Mouse (Mus musculus) midbrain, embryonic 13.5 days (tissue): Measurements from ENCODE around the gene Vgll3. TPM values are rescaled to one million over a fixed set of nuclear protein-coding genes. Genes with fewer than 3 reads are reported as not detected.
A peak's percentile ranks its signal among the peaks of the same experiment; 100 is the strongest.

Experiments used
- ATAC-seq: fragments of 200-750 bp; cut with Nextera tagmentation; 2 replicates; pipeline ENCODE4 v1.8.0; 2017; ENCODE audit warnings: mild to moderate bottlenecking, moderate TSS enrichment, moderate library complexity
- H3K27ac ChIP-seq: fragments of 300-500 bp; sonication (generic); 2 replicates; pipeline ENCODE4 v1.5.1; 2015; ENCODE audit warnings: inconsistent platforms, mild to moderate bottlenecking, moderate library complexity
- H3K27me3 ChIP-seq: fragments of 300-500 bp; sonication (generic); 2 replicates; pipeline ENCODE4 v1.6.1; 2015; ENCODE audit warnings: mild to moderate bottlenecking, inconsistent platforms
- H3K36me3 ChIP-seq: fragments of 300-500 bp; sonication (generic); 2 replicates; pipeline ENCODE4 v1.6.1; 2015; ENCODE audit warnings: mild to moderate bottlenecking, inconsistent platforms
- H3K4me1 ChIP-seq: fragments of 300-500 bp; sonication (generic); replicated peaks from 2 replicates; pipeline ENCODE4 v1.6.1; 2015; ENCODE audit warnings: inconsistent platforms
- H3K4me2 ChIP-seq: fragments of 300-500 bp; sonication (generic); replicated peaks from 2 replicates; pipeline ENCODE4 v1.6.1; 2015; ENCODE audit warnings: moderate library complexity, mild to moderate bottlenecking, inconsistent platforms
- H3K4me3 ChIP-seq: fragments of 300-500 bp; sonication (generic); replicated peaks from 2 replicates; pipeline ENCODE4 v1.5.1; 2015; ENCODE audit warnings: mild to moderate bottlenecking, inconsistent platforms
- H3K9ac ChIP-seq: fragments of 300-500 bp; sonication (generic); replicated peaks from 2 replicates; pipeline ENCODE4 v1.6.1; 2015; ENCODE audit warnings: mild to moderate bottlenecking, inconsistent platforms
- H3K9me3 ChIP-seq: fragments of 300-500 bp; sonication (generic); 2 replicates; pipeline ENCODE4 v1.6.1; 2016; ENCODE audit warnings: mild to moderate bottlenecking, inconsistent platforms
- WGBS: fragments of 180-500 bp; shearing (Covaris S2); methylation state at CpG from one replicate; pipeline ENCODE4 v1.1.7; 2015; 5-methylcytosine and 5-hydroxymethylcytosine counted together
- polyA plus RNA-seq: library from polyadenylated mRNA; unstranded; fragments of >200 nt; fragmentation: Nextera tagmentation; extraction: Ambion mirVana; gene quantifications from 2 replicates; pipeline ENCODE4 v1.2.1, GENCODE M21; 2015

Gene Vgll3
- polyA plus RNA-seq: 0.88 and 1.7 TPM in 2 replicates

DNA sequence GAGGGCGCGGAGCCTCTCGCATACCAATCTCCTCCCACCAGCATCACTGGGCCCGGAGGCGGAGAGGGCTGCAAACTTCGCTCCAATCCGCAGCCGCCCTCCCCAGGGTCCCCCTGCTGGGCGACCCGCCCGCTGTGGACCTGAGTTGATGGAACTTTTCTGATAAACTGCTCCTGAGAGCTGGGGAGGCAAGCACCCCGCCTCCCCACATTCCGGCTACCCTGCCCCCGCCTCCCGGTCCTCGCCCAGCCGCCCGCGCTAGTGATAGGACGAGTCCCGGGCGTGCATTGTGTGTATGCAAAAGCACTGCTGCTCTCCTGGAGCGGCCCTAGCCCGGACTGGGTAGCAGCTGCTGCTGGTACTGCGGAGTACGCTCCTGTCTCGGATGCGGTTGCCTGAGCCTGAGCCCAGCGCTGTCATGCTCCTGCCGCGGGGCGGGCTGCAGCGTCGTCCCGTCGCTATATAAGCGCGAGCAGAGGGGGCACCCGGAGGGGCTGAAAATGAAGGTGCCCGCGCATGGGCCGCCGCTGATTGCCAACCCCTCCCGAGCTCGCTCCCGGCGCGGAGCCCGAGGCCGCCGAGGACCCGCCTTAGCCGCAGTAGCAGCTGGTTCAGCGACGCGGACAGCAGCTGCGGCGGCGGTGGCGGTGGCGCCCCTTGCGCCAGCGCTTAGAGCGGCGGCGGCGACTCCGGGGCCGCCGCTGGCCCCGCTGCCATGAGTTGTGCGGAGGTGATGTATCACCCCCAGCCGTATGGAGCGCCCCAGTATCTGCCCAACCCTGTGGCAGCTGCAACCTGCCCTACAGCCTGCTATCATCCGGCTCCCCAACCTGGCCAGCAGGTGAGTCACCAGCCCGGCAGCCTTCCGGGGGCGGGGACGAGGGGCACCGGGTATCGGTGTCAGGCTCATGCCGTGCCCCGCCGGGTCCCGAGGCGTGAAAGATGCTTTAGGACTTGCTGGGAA lies at the start of gene Vgll3:
Vgll3 (plus strand) TSS at position 340 of the 964 bp plus-strand sequence.
- peak within 1 kb of the TSS; percentile 70 for H3K4me3 ChIP-seq
- H3K27me3 ChIP-seq: peaks cover 17% of the 10 kb centered on the region; the same call in 1 of the 2 replicates
- H3K4me2 ChIP-seq: peak within 1 kb of the TSS; percentile 97
- no peaks in the 10 kb centered on the region for H3K9me3 ChIP-seq
- under 1% methylated on average over 86 of the region's 86 CpGs for WGBS
- no peaks in the 10 kb centered on the region for H3K36me3 ChIP-seq
- H3K9ac ChIP-seq: peak within 1 kb of the TSS; percentile 75
- peak within 1 kb of the TSS; percentile 79 for H3K27ac ChIP-seq
- H3K4me1 ChIP-seq: peaks cover 10% of the 10 kb centered on the region
- peak; percentile 100 for ATAC-seq

DNA sequence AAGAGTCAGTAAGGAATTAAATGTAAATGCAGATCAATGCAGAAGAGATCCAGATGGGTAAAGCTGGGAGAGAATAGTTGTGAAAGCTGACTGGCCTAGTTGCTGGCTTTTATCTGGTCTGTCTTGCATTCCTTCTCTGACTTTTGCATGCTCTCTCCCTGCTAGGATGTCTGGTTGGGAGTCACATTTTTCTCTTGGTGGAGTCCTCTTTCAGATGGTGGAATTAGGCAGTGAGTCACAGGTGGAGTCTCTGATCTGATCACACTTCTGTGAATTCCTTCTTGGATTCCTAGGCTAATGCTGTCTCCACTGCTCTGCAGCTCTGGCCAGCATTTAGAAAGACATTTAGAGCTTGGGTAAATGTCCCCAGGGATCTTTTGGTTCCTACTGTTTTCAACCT lies 49.1 kb upstream of the Vgll3 start:
- Histone ChIP-seq H3K9me3 (no peaks in the 10 kb centered on the region), H3K36me3 (no peaks in the 10 kb centered on the region), H3K27me3 (no peaks in the 10 kb centered on the region), H3K4me3 (no peak overlapping the region), H3K4me1 (no peaks in the 10 kb centered on the region), H3K4me2 (no peak overlapping the region), H3K27ac (no peak overlapping the region), H3K9ac (no peak overlapping the region)
- ATAC-seq: no peak

DNA sequence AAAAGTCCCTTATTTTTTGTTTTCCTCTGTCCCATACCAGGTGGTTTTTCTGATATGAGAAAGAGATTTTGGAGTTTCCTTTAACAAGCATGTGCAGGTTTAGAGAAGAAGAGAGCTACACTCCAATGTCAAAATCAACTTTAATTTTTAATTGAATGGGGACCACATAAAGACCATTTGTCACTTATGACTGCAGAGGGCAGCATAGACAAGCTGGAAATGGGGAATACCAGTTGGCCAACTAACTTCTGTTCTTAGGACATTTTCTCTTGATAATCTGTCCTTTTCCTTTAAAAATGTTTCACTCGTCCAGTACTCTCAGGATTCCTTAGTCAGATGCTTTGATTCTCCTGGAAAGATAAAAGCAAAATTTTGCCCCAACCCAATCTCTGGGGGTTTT lies 29.1 kb upstream of the Vgll3 start:
- WGBS: 64% methylated on average over 1 of the region's 1 CpGs
- Histone ChIP-seq H3K27me3 (no peaks in the 10 kb centered on the region), H3K4me1 (no peaks in the 10 kb centered on the region), H3K9me3 (no peaks in the 10 kb centered on the region), H3K9ac (no peak overlapping the region), H3K36me3 (no peaks in the 10 kb centered on the region), H3K4me2 (no peak overlapping the region), H3K4me3 (no peak overlapping the region), H3K27ac (no peak overlapping the region)
- no peak for ATAC-seq

DNA sequence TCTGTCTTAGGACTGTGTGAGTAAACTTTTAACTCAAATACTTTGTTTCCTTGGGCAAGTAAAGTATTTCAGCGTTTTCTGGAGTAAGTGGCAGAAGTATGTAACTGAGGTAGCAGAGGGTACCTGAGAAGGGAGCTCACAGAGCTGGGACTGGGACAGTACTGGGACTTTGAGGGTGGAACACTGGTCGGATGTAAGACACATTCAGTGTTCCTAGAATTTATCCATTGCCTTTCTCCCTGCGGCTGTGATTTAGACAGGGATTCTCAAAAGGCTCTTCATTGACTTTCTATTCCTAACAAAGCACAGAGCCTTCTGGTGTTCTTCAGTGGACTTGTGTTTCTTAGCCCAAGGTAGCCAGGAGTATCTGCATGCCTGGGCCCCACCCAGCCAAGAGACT lies 1.0 kb downstream of the Vgll3 start:
- H3K9me3 ChIP-seq: no peaks in the 10 kb centered on the region
- peaks cover 10% of the 10 kb centered on the region for H3K4me1 ChIP-seq
- H3K9ac ChIP-seq: no peak overlapping the region
- ATAC-seq: no peak
- no peaks in the 10 kb centered on the region for H3K36me3 ChIP-seq
- H3K4me2 ChIP-seq: peak overlapping the region; percentile 97
- no peak overlapping the region for H3K27ac ChIP-seq
- H3K27me3 ChIP-seq: peaks cover 17% of the 10 kb centered on the region; the same call in 1 of the 2 replicates
- 27% methylated on average over 3 of the region's 3 CpGs for WGBS
- peak overlapping the region; percentile 70 for H3K4me3 ChIP-seq

DNA sequence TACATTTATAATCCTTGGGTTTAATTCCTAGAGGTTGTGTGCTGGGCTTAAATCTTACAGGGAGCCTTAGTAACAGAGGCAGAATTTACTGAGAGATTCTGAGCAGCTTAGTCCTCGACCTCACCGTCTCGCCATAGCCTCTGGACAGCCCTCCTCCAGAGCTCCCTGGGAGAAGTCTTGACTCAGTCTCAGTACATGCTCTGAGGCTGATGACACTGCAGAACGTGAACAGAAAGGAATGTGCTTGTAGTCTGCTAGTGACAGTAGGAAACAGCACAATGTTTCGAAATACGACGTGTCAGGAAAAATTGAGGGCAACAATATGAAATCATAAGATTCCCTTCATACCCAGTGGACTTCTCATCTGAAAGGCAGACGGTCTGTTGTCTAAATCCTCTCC lies 3.7 kb downstream of the Vgll3 start:
- H3K36me3 ChIP-seq: no peaks in the 10 kb centered on the region
- H3K4me2 ChIP-seq: no peak overlapping the region
- peaks cover 10% of the 10 kb centered on the region for H3K4me1 ChIP-seq
- no peaks in the 10 kb centered on the region for H3K9me3 ChIP-seq
- peaks cover 12% of the 10 kb centered on the region; the same call in 1 of the 2 replicates for H3K27me3 ChIP-seq
- no peak overlapping the region for H3K27ac ChIP-seq
- WGBS: 62% methylated on average over 8 of the region's 8 CpGs
- no peak overlapping the region for H3K4me3 ChIP-seq
- H3K9ac ChIP-seq: no peak overlapping the region
- ATAC-seq: no peak

DNA sequence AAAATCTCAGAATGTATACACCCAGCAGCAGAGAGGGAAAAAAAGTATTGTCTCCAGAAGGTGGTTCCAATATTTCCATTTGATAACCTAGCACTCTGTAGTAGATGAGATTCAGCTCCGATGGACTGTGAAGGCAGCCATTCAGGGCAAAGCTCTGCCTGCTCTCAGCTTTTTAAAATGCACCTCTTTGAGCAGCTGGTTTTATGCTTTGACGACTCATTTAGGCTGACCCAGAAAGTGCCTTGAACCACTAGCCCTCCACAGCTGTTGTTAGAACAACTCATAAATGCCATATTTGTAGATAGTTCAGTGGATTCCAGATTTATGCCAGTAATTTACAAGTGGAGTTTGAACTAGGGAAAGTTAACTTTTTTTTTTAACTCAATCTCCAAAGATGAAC lies 5.7 kb downstream of the Vgll3 start:
- H3K9ac ChIP-seq: no peak overlapping the region
- no peak for ATAC-seq
- no peak overlapping the region for H3K4me2 ChIP-seq
- H3K4me1 ChIP-seq: peaks cover 3% of the 10 kb centered on the region
- H3K27ac ChIP-seq: no peak overlapping the region
- H3K9me3 ChIP-seq: no peaks in the 10 kb centered on the region
- H3K4me3 ChIP-seq: no peak overlapping the region
- peaks cover 9% of the 10 kb centered on the region; the same call in 1 of the 2 replicates for H3K27me3 ChIP-seq
- 36% methylated on average over 2 of the region's 2 CpGs for WGBS
- H3K36me3 ChIP-seq: no peaks in the 10 kb centered on the region

DNA sequence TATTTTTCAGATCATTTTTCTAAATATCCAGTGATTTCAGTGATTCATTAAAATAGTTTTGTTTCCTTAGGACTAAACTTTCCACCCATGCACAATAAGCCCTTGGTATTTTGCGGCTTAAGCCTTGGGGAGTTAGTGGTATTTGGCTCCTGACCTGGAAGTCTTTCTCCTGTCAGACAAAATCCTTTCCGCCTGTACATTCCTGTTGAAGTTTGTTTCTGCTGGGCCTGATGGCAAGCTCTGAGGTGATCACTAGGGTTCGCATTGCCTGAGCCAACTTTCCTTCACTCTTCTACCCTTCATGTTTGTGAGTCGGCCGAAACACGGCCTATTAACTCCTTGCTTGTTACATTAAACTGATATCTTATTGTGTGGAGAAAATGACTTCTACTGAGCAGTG lies 8.7 kb downstream of the Vgll3 start:
- Histone ChIP-seq H3K4me3 (no peak overlapping the region), H3K27ac (no peak overlapping the region)

DNA sequence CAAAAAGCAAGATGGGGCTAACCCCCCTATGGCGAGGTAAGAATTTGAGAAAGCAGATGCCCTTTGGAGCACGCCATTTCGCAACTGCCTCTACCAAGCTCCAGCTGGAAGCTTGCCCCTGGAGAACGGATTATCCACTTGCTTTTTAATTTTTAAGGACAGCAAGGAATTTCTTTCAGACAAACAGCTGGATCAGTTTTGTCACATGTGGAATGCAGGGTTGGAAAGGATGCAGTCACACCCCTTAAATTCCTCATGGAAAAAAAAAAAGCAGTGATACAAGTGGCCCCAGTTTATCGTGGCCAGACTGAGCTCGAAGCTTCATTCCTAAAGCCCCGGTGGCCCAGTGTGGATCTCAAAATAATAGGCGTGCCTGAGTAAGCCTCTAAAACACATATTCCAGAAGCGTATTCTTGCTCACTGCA lies 13.1 kb downstream of the Vgll3 start:
- H3K9me3 ChIP-seq: no peaks in the 10 kb centered on the region
- no peak overlapping the region for H3K9ac ChIP-seq
- H3K27ac ChIP-seq: no peak overlapping the region
- 85% methylated on average over 9 of the region's 9 CpGs for WGBS
- H3K4me2 ChIP-seq: no peak overlapping the region
- no peak overlapping the region for H3K4me3 ChIP-seq
- no peak for ATAC-seq
- H3K27me3 ChIP-seq: no peaks in the 10 kb centered on the region
- H3K4me1 ChIP-seq: no peaks in the 10 kb centered on the region
- no peaks in the 10 kb centered on the region for H3K36me3 ChIP-seq

More for the DNA sequence above, 8.7 kb downstream of the Vgll3 start:
- H3K27me3 ChIP-seq: no peaks in the 10 kb centered on the region
- no peaks in the 10 kb centered on the region for H3K9me3 ChIP-seq
- H3K9ac ChIP-seq: no peak overlapping the region
- no peaks in the 10 kb centered on the region for H3K36me3 ChIP-seq
- 91% methylated on average over 6 of the region's 6 CpGs for WGBS
- H3K4me1 ChIP-seq: no peaks in the 10 kb centered on the region
- ATAC-seq: no peak
- H3K4me2 ChIP-seq: no peak overlapping the region

DNA sequence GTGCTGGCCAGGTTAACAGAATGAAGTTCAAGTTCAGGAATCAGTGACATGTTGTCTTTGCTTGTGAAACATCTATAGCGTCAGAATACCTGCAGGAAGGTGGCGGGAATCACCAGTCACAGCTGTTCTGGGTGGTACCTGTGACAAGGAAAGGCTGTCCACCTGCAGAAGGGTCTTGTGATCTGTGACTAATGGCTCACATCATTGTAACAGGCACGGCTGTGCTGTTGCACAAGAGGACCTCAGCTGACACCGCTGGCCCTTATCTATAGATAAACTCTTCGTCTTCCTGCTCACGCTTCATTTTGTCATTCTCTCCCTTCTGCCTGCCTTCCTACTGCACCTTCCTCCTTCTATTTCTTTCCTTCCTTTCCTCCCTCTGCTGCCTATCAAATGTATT lies 14.0 kb downstream of the Vgll3 start:
- Histone ChIP-seq H3K27me3 (no peaks in the 10 kb centered on the region), H3K4me2 (no peak overlapping the region), H3K9ac (no peak overlapping the region), H3K27ac (no peak overlapping the region), H3K4me1 (no peaks in the 10 kb centered on the region), H3K36me3 (no peaks in the 10 kb centered on the region), H3K9me3 (no peaks in the 10 kb centered on the region), H3K4me3 (no peak overlapping the region)
- no peak for ATAC-seq
- 92% methylated on average over 6 of the region's 6 CpGs for WGBS

DNA sequence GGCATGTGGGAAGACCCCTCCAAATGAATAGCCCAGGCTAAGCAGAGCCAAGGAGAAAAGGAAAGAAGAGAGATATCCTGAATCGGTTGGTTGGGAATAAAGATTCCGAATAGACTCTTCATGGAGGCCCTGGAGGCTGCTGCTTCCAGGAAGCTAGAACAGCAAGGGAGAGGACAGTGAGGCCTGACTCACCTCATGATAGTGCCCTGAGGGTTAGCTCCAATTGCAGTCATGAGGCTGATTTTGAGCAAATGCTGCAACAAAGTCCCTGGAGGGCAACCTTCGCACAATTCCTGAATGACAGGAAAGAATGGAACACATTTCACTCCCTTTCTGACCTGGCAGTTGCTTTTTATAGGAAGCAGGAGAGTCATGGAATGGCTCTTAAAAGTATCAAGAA lies 19.7 kb downstream of the Vgll3 start:
- no peaks in the 10 kb centered on the region for H3K9me3 ChIP-seq
- no peaks in the 10 kb centered on the region for H3K36me3 ChIP-seq
- no peak overlapping the region for H3K4me3 ChIP-seq
- H3K9ac ChIP-seq: no peak overlapping the region
- no peak overlapping the region for H3K4me2 ChIP-seq
- ATAC-seq: no peak
- H3K27me3 ChIP-seq: no peaks in the 10 kb centered on the region
- 87% methylated on average over 3 of the region's 3 CpGs for WGBS
- H3K27ac ChIP-seq: no peak overlapping the region
- H3K4me1 ChIP-seq: no peaks in the 10 kb centered on the region

DNA sequence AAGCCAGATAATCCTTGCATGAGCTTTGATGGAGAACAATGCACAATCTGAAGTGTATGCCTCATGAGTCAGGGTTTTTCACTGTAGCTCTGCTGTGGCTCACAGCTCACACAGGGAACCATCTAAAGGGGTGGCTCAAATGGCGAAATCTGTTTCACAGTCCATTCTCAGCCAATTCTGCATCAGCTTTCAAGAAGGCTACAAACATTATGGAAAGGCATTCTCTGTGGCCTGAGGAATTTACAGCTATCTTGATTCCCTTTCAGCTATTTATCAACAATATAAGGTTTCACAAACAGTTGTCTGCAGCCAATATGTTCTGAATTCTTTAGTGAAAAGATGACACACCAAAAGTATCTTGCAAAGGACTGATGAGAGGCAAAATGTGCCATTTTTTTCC lies 35.1 kb downstream of the Vgll3 start:
- no peak overlapping the region for H3K9ac ChIP-seq
- H3K9me3 ChIP-seq: no peaks in the 10 kb centered on the region
- no peaks in the 10 kb centered on the region for H3K36me3 ChIP-seq
- H3K4me1 ChIP-seq: no peaks in the 10 kb centered on the region
- no peaks in the 10 kb centered on the region for H3K27me3 ChIP-seq
- WGBS: 81% methylated on average over 1 of the region's 1 CpGs
- no peak for ATAC-seq
- no peak overlapping the region for H3K27ac ChIP-seq
- H3K4me2 ChIP-seq: no peak overlapping the region
- H3K4me3 ChIP-seq: no peak overlapping the region

DNA sequence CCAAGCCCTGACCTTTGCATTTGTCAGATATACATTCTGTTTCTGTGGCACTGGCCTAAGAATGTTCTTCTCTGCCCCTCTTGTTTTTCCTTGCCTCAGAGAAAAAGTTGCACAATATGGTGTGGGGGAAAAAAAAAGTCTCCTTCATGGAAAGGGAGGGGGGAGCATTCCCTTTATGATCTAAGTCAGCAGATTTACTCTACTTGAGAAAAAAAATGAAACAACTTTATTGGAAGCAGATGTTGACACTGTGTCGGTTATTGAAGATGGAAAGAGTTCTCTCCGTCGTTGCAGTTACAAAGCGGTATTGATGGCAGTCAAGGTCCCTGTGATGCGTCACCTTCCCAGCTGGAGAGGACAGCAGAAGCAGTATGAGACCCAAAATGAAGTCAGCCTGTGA lies 49.4 kb downstream of the Vgll3 start:
- Histone ChIP-seq H3K27me3 (no peaks in the 10 kb centered on the region), H3K4me1 (no peaks in the 10 kb centered on the region), H3K4me3 (no peak overlapping the region), H3K27ac (no peak overlapping the region), H3K9me3 (no peaks in the 10 kb centered on the region), H3K9ac (no peak overlapping the region), H3K36me3 (no peaks in the 10 kb centered on the region), H3K4me2 (no peak overlapping the region)
- ATAC-seq: no peak
- WGBS: 84% methylated on average over 5 of the region's 5 CpGs
